Mouse (Mus musculus): ENCODE measurements around the gene Bbs9. TPM values are rescaled to one million over a fixed set of nuclear protein-coding genes. Genes with fewer than 3 reads are reported as not detected.

The Bbs9 gene
- polyA plus RNA-seq, 1 experiment from 2014 or later, result 7.1 TPM

GRCm38 (mm10) chr9:22515076-22515475 lies 39.6 kb downstream of the Bbs9 start:
- no peak overlapping the region for H3K27ac ChIP-seq (ENCODE audit: low read length)
- no peak for DNase-seq (ENCODE audit: low spot score)
- no peaks in the 10 kb centered on the region for H3K27me3 ChIP-seq (replicated peaks; ENCODE audit: insufficient read depth, low read length)
- no peaks in the 10 kb centered on the region for H3K4me1 ChIP-seq (ENCODE audit: insufficient read depth, low read depth, low read length)
- no peak overlapping the region for H3K4me2 ChIP-seq (replicated peaks; ENCODE audit: low read depth, low read length)
- no peaks in the 10 kb centered on the region for H3K9me3 ChIP-seq (ENCODE audit: low read length)
- H3K9ac ChIP-seq (replicated peaks; ENCODE audit: low read depth), result no peak overlapping the region
- no peak for ATAC-seq
- no peak for TF ChIP-seq CTCF (IDR thresholded peaks at IDR 0.05)
- no peak for TF ChIP-seq EP300 (IDR thresholded peaks at IDR 0.05)
- no peaks in the 10 kb centered on the region for H3K36me3 ChIP-seq (ENCODE audit: insufficient read depth, low read length)
- no peak overlapping the region for H3K4me3 ChIP-seq (ENCODE audit: low read depth, low read length)
- 67% methylated on average over 4 of the region's 4 CpGs for WGBS

GRCm38 (mm10) chr9:22518394-22519041 lies 43.0 kb downstream of the Bbs9 start:
- Histone ChIP-seq H3K4me1 (ENCODE audit: insufficient read depth, low read depth, low read length) (no peaks in the 10 kb centered on the region), H3K9ac (replicated peaks; ENCODE audit: low read depth) (no peak overlapping the region), H3K27me3 (replicated peaks; ENCODE audit: insufficient read depth, low read length) (no peaks in the 10 kb centered on the region), H3K4me2 (replicated peaks; ENCODE audit: low read depth, low read length) (no peak overlapping the region), H3K9me3 (ENCODE audit: low read length) (no peaks in the 10 kb centered on the region), H3K27ac (ENCODE audit: low read length) (no peak overlapping the region), H3K36me3 (ENCODE audit: insufficient read depth, low read length) (no peaks in the 10 kb centered on the region), H3K4me3 (ENCODE audit: low read depth, low read length) (no peak overlapping the region)
- 95% methylated on average over 3 of the region's 3 CpGs for WGBS
- DNase-seq (ENCODE audit: low spot score) (peak; percentile 65), ATAC-seq (no peak)
- TF ChIP-seq CTCF (IDR thresholded peaks at IDR 0.05), result peak; percentile 80
- TF ChIP-seq EP300 (IDR thresholded peaks at IDR 0.05), result no peak

- no peak overlapping the region for H3K27ac ChIP-seq (ENCODE audit: low read length)
- H3K4me1 ChIP-seq (ENCODE audit: insufficient read depth, low read depth, low read length), result no peaks in the 10 kb centered on the region
- no peak overlapping the region for H3K9ac ChIP-seq (replicated peaks; ENCODE audit: low read depth)
- WGBS, result 88% methylated on average over 1 of the region's 1 CpGs
- H3K36me3 ChIP-seq (ENCODE audit: insufficient read depth, low read length), result no peaks in the 10 kb centered on the region
- no peak for DNase-seq (ENCODE audit: low spot score)
- H3K27me3 ChIP-seq (replicated peaks; ENCODE audit: insufficient read depth, low read length), result no peaks in the 10 kb centered on the region
- H3K4me2 ChIP-seq (replicated peaks; ENCODE audit: low read depth, low read length), result no peak overlapping the region
- H3K9me3 ChIP-seq (ENCODE audit: low read length), result no peaks in the 10 kb centered on the region
- no peak overlapping the region for H3K4me3 ChIP-seq (ENCODE audit: low read depth, low read length)
- TF ChIP-seq CTCF (IDR thresholded peaks at IDR 0.05) (no peak), EP300 (IDR thresholded peaks at IDR 0.05) (no peak)
- ATAC-seq, result no peak
These were observed 47.9 kb downstream of the Bbs9 start for GRCm38 (mm10) chr9:22523460-22523859.

- no peak overlapping the region for H3K4me3 ChIP-seq (ENCODE audit: low read depth, low read length)
- no peak overlapping the region for H3K9ac ChIP-seq (replicated peaks; ENCODE audit: low read depth)
- H3K4me2 ChIP-seq (replicated peaks; ENCODE audit: low read depth, low read length), result no peak overlapping the region
- DNase-seq (ENCODE audit: low spot score), result no peak
- TF ChIP-seq CTCF (IDR thresholded peaks at IDR 0.05), result no peak
- TF ChIP-seq EP300 (IDR thresholded peaks at IDR 0.05), result no peak
- H3K36me3 ChIP-seq (ENCODE audit: insufficient read depth, low read length), result no peaks in the 10 kb centered on the region
- WGBS, result 75% methylated on average over 3 of the region's 3 CpGs
- H3K27me3 ChIP-seq (replicated peaks; ENCODE audit: insufficient read depth, low read length), result no peaks in the 10 kb centered on the region
- no peaks in the 10 kb centered on the region for H3K9me3 ChIP-seq (ENCODE audit: low read length)
- no peaks in the 10 kb centered on the region for H3K4me1 ChIP-seq (ENCODE audit: insufficient read depth, low read depth, low read length)
- no peak for ATAC-seq
- H3K27ac ChIP-seq (ENCODE audit: low read length), result no peak overlapping the region
These were observed 55.4 kb downstream of the Bbs9 start for GRCm38 (mm10) chr9:22530734-22531489.

GRCm38 (mm10) chr9:22532112-22532511 lies 56.6 kb downstream of the Bbs9 start:
- no peak overlapping the region for H3K4me2 ChIP-seq (replicated peaks; ENCODE audit: low read depth, low read length)
- no peak for DNase-seq (ENCODE audit: low spot score)
- 86% methylated on average over 5 of the region's 5 CpGs for WGBS
- H3K36me3 ChIP-seq (ENCODE audit: insufficient read depth, low read length), result no peaks in the 10 kb centered on the region
- H3K9me3 ChIP-seq (ENCODE audit: low read length), result no peaks in the 10 kb centered on the region
- no peak for ATAC-seq
- no peak overlapping the region for H3K27ac ChIP-seq (ENCODE audit: low read length)
- H3K4me3 ChIP-seq (ENCODE audit: low read depth, low read length), result no peak overlapping the region
- no peaks in the 10 kb centered on the region for H3K4me1 ChIP-seq (ENCODE audit: insufficient read depth, low read depth, low read length)
- TF ChIP-seq CTCF (IDR thresholded peaks at IDR 0.05) (no peak), EP300 (IDR thresholded peaks at IDR 0.05) (no peak)
- H3K27me3 ChIP-seq (replicated peaks; ENCODE audit: insufficient read depth, low read length), result no peaks in the 10 kb centered on the region
- no peak overlapping the region for H3K9ac ChIP-seq (replicated peaks; ENCODE audit: low read depth)

GRCm38 (mm10) chr9:22532810-22533447 lies 57.4 kb downstream of the Bbs9 start:
- ATAC-seq, result peak; percentile 73
- no peak for TF ChIP-seq EP300 (IDR thresholded peaks at IDR 0.05)
- TF ChIP-seq CTCF (IDR thresholded peaks at IDR 0.05), result peak; percentile 78
- Histone ChIP-seq H3K36me3 (ENCODE audit: insufficient read depth, low read length) (no peaks in the 10 kb centered on the region), H3K27ac (ENCODE audit: low read length) (no peak overlapping the region), H3K9ac (replicated peaks; ENCODE audit: low read depth) (no peak overlapping the region), H3K27me3 (replicated peaks; ENCODE audit: insufficient read depth, low read length) (no peaks in the 10 kb centered on the region), H3K4me2 (replicated peaks; ENCODE audit: low read depth, low read length) (no peak overlapping the region), H3K9me3 (ENCODE audit: low read length) (no peaks in the 10 kb centered on the region), H3K4me1 (ENCODE audit: insufficient read depth, low read depth, low read length) (no peaks in the 10 kb centered on the region), H3K4me3 (ENCODE audit: low read depth, low read length) (no peak overlapping the region)
- WGBS, result 41% methylated on average over 9 of the region's 9 CpGs
- DNase-seq (ENCODE audit: low spot score), result peak; percentile 84
